Mouse (Mus musculus) lung, embryonic 16.5 days (tissue): ENCODE results near the gene Lrfn4. TPM values are rescaled to one million over a fixed set of nuclear protein-coding genes. Genes with fewer than 3 reads are reported as not detected.
"Not testable (repeated sequence)": the region's sequence is repeated elsewhere in the genome, so short reads cannot be mapped to it uniquely, and the experiment has no call there.

Experiments used
- ATAC-seq: fragments of 200-750 bp; cut with Nextera tagmentation; 2 replicates; pipeline ENCODE4 v1.8.0; 2017; ENCODE audit warnings: low read depth, mild to moderate bottlenecking, moderate library complexity
- H3K27ac ChIP-seq: fragments of 300-500 bp; sonication (generic); 2 replicates; pipeline ENCODE4 v1.5.1; 2014; ENCODE audit warnings: mild to moderate bottlenecking, control low read depth, low read length
- H3K27me3 ChIP-seq: fragments of 300-500 bp; sonication (generic); 2 replicates; pipeline ENCODE4 v1.6.1; 2014; ENCODE audit warnings: low read depth, low read length, mixed read lengths; ENCODE audit not compliant: control insufficient read depth, insufficient read depth
- H3K36me3 ChIP-seq: fragments of 300-500 bp; sonication (generic); 2 replicates; pipeline ENCODE4 v1.6.1; 2014; ENCODE audit warnings: low read length; ENCODE audit not compliant: control insufficient read depth, insufficient read depth
- H3K4me1 ChIP-seq: fragments of 300-500 bp; sonication (generic); replicated peaks from 2 replicates; pipeline ENCODE4 v1.6.1; 2014; ENCODE audit warnings: low read length, mixed read lengths; ENCODE audit not compliant: control insufficient read depth, insufficient read depth
- H3K4me2 ChIP-seq: fragments of 300-500 bp; sonication (generic); 2 replicates; pipeline ENCODE4 v1.6.1; 2014; ENCODE audit warnings: low read depth, low read length, control low read depth
- H3K4me3 ChIP-seq: fragments of 300-500 bp; sonication (generic); 2 replicates; pipeline ENCODE4 v1.5.1; 2014; ENCODE audit warnings: mild to moderate bottlenecking, low read length, control low read depth
- H3K9ac ChIP-seq: fragments of 300-500 bp; sonication (generic); 2 replicates; pipeline ENCODE4 v1.6.1; 2014; ENCODE audit warnings: low read length, control low read depth
- H3K9me3 ChIP-seq: fragments of 300-500 bp; sonication (generic); 2 replicates; pipeline ENCODE4 v1.6.1; 2016; ENCODE audit warnings: low read length; ENCODE audit not compliant: control insufficient read depth
- WGBS: fragments of 180-500 bp; shearing (Covaris S2); extraction: QIAGEN DNeasy Blood & Tissue Kit; methylation state at CpG from one replicate; pipeline ENCODE4 v1.1.7; 2014; 5-methylcytosine and 5-hydroxymethylcytosine counted together
- polyA plus RNA-seq: library from polyadenylated mRNA; unstranded; fragments of >200 nt; fragmentation: Nextera tagmentation; extraction: Ambion mirVana; gene quantifications from 2 replicates; pipeline ENCODE4 v1.2.1, GENCODE M21; 2015

Gene Lrfn4
- polyA plus RNA-seq, 1 experiment from 2014 or later = 4.1 TPM

- H3K4me1 ChIP-seq = no peaks in the 10 kb centered on the region
- no peak for ATAC-seq
- WGBS = 38% methylated on average over 2 of the region's 2 CpGs
Observed at GRCm38 (mm10) chr19:4596071-4596470, 19.4 kb downstream of the Lrfn4 start.

GRCm38 (mm10) chr19:4593792-4594522 lies 21.5 kb downstream of the Lrfn4 start:
- 54% methylated on average over 7 of the region's 7 CpGs for WGBS
- Histone ChIP-seq H3K9me3 (no peaks in the 10 kb centered on the region), H3K27me3 (no peaks in the 10 kb centered on the region), H3K27ac (no peak overlapping the region), H3K4me2 (no peak overlapping the region), H3K9ac (no peak overlapping the region), H3K4me3 (no peak overlapping the region), H3K36me3 (no peaks in the 10 kb centered on the region), H3K4me1 (peaks cover 4% of the 10 kb centered on the region; the same call in 1 of the 2 replicates)
- no peak for ATAC-seq

More at GRCm38 (mm10) chr19:4596071-4596470, 19.4 kb downstream of the Lrfn4 start:
- Histone ChIP-seq H3K36me3 (no peaks in the 10 kb centered on the region), H3K9me3 (no peaks in the 10 kb centered on the region), H3K27ac (no peak overlapping the region), H3K9ac (no peak overlapping the region), H3K4me2 (no peak overlapping the region), H3K27me3 (no peaks in the 10 kb centered on the region), H3K4me3 (no peak overlapping the region)

DNA sequence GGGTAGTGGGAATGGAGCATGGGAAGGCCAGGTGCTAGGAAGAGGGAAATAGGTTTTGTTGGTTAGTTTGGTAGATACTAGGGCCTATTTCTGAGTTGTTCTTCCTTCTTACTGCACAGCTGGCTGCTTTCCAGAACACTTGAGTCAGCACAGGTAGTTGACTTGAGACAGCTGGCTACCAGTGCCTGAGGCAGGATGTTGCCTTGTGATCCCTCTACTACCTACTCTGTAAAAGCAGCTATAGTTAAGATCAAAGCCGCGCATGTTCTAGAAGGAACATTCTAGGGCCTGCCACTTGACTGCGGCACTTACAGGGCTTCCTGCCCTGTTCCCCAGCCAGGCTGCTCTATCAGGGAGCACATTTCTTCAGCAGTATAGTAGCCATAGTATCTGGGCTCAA lies 25.4 kb downstream of the Lrfn4 start:
- no peaks in the 10 kb centered on the region for H3K9me3 ChIP-seq
- peak overlapping the region; percentile 15; the same call in 1 of the 2 replicates for H3K27ac ChIP-seq
- peak; percentile 82 for ATAC-seq
- H3K27me3 ChIP-seq = no peaks in the 10 kb centered on the region
- no peak overlapping the region for H3K4me3 ChIP-seq
- 54% methylated on average over 3 of the region's 3 CpGs for WGBS
- no peak overlapping the region for H3K9ac ChIP-seq
- H3K4me1 ChIP-seq = peaks cover 4% of the 10 kb centered on the region; the same call in 1 of the 2 replicates
- H3K4me2 ChIP-seq = no peak overlapping the region
- no peaks in the 10 kb centered on the region for H3K36me3 ChIP-seq

DNA sequence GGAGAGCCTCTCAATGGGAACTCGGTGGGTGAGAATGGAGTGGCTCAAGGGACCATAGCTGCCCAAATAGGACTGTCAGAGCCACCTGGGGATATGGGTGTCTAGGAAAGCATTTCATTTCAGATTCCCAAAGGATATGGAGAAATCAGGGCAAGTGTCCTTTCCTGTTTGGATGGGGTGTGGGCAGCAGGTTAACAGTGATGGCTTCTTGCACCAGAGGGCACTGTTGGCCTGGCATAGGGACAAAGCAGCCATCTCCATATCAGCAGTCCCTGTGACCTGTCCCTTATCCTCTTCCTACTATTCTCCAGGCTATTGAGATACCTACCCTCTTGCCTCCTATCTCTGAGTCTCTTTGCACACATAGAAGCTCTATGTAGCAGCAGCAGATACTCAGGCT lies 26.4 kb downstream of the Lrfn4 start:
- Histone ChIP-seq H3K4me1 (peaks cover 4% of the 10 kb centered on the region; the same call in 1 of the 2 replicates), H3K9me3 (no peaks in the 10 kb centered on the region), H3K36me3 (no peaks in the 10 kb centered on the region), H3K27ac (no peak overlapping the region), H3K27me3 (no peaks in the 10 kb centered on the region), H3K4me2 (no peak overlapping the region), H3K4me3 (no peak overlapping the region), H3K9ac (no peak overlapping the region)
- no peak for ATAC-seq
- WGBS = 58% methylated on average over 1 of the region's 1 CpGs

DNA sequence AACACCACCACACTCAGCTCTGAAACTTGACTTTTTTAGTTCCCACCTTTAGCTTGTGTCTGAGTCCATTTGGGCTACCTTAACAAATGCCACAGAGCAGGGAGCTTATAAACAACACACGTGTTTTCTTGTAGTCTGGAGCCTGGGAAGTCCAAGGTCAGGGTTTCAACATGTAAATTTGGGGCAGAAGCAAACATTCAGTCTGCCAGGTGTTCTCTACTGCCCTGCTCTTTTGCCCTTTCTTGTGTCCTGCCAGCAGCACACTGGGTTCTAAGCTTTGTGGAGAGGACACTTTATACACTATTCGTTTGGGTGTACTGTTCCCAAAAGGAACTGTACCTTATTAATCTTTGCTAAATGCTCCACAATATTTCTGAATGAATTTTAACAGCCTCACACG lies 27.0 kb downstream of the Lrfn4 start:
- ATAC-seq = no peak
- H3K4me3 ChIP-seq = no peak overlapping the region

GRCm38 (mm10) chr19:4587426-4587825 lies 28.0 kb downstream of the Lrfn4 start:
- Histone ChIP-seq H3K9me3 (no peaks in the 10 kb centered on the region), H3K27me3 (no peaks in the 10 kb centered on the region), H3K4me1 (peaks cover 4% of the 10 kb centered on the region; the same call in 1 of the 2 replicates), H3K36me3 (no peaks in the 10 kb centered on the region), H3K27ac (no peak overlapping the region), H3K4me2 (no peak overlapping the region), H3K4me3 (no peak overlapping the region), H3K9ac (no peak overlapping the region)
- 42% methylated on average over 2 of the region's 2 CpGs for WGBS
- ATAC-seq = no peak

More for the DNA sequence above, 27.0 kb downstream of the Lrfn4 start:
- H3K4me1 ChIP-seq = peaks cover 4% of the 10 kb centered on the region; the same call in 1 of the 2 replicates
- no peak overlapping the region for H3K27ac ChIP-seq
- no peak overlapping the region for H3K9ac ChIP-seq
- no peak overlapping the region for H3K4me2 ChIP-seq
- H3K36me3 ChIP-seq = no peaks in the 10 kb centered on the region
- H3K9me3 ChIP-seq = no peaks in the 10 kb centered on the region
- no peaks in the 10 kb centered on the region for H3K27me3 ChIP-seq
- 58% methylated on average over 3 of the region's 3 CpGs for WGBS

DNA sequence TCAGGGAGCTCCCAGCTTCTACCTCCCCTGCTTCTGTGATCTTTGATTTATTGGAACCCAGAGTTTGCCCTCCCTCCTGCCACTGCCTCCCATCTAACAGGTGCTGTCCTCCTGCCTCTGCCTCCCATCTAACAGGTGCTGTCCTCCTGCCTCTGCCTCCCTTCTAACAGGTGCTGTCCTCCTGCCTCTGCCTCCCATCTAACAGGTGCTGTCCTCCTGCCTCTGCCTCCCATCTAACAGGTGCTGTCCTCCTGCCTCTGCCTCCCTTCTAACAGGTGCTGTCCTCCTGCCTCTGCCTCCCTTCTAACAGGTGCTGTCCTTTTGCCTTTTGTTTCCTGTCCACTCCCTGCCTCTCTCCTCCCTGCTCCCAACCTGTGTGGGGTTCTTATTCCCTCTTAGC lies 28.7 kb downstream of the Lrfn4 start:
- not testable (repeated sequence) for H3K27me3 ChIP-seq, H3K9ac ChIP-seq, ATAC-seq, H3K4me1 ChIP-seq, H3K4me2 ChIP-seq, H3K9me3 ChIP-seq, H3K4me3 ChIP-seq, H3K27ac ChIP-seq, H3K36me3 ChIP-seq

DNA sequence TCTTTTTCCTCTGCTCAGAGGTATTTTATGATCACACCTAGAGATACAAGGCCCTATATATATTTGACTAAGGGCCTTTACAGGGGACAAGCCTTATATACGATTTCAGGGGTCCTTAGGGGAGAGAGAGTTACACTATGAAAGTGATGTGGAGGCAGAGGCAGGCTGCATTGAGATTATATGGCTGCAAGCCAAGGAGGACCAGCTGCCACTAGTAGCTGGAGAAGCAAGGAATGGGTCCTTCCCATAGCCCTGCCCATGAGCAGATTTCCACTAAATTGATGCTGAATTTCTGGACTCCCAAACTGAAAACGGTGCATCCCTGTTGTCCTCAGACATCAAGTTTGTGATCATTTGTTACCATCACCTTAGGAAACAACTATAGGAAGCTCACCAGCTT lies 31.6 kb downstream of the Lrfn4 start:
- Histone ChIP-seq H3K9ac (no peak overlapping the region), H3K4me1 (no peaks in the 10 kb centered on the region), H3K27ac (no peak overlapping the region), H3K9me3 (no peaks in the 10 kb centered on the region), H3K4me2 (no peak overlapping the region), H3K27me3 (no peaks in the 10 kb centered on the region), H3K36me3 (no peaks in the 10 kb centered on the region), H3K4me3 (no peak overlapping the region)
- ATAC-seq = no peak
- WGBS = 51% methylated on average over 2 of the region's 2 CpGs

DNA sequence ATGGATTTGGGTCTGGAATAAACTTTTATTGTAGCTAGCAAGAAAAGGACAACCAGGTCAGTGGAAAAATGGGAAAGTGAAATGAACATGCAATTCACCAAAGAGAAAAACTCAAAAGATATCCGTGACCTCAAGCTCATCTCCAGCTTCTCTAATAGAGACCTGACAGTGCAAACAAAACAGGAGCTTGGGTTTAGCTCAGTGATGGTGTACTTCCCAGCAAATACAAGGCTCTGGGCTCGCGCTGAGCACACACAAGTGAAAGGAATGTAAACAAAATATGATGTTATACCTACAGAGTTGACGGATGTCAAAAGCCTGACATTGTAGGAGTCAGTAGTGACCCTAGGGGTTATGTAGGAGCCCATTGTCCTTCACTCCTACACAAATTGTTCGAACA lies 36.2 kb downstream of the Lrfn4 start:
- 41% methylated on average over 5 of the region's 5 CpGs for WGBS
- H3K9me3 ChIP-seq = no peaks in the 10 kb centered on the region
- ATAC-seq = no peak
- H3K9ac ChIP-seq = no peak overlapping the region
- no peaks in the 10 kb centered on the region for H3K27me3 ChIP-seq
- H3K4me3 ChIP-seq = no peak overlapping the region
- H3K27ac ChIP-seq = no peak overlapping the region
- no peaks in the 10 kb centered on the region for H3K36me3 ChIP-seq
- H3K4me1 ChIP-seq = no peaks in the 10 kb centered on the region
- no peak overlapping the region for H3K4me2 ChIP-seq
